Mouse (Mus musculus): ENCODE results near the gene Polr2m. TPM values are rescaled to one million over a fixed set of nuclear protein-coding genes. Genes with fewer than 3 reads are reported as not detected.
"Not testable (repeated sequence)": the region's sequence is repeated elsewhere in the genome, so short reads cannot be mapped to it uniquely, and the experiment has no call there.

The Polr2m gene
- polyA plus RNA-seq, 1 experiment: 56.0 TPM

DNA sequence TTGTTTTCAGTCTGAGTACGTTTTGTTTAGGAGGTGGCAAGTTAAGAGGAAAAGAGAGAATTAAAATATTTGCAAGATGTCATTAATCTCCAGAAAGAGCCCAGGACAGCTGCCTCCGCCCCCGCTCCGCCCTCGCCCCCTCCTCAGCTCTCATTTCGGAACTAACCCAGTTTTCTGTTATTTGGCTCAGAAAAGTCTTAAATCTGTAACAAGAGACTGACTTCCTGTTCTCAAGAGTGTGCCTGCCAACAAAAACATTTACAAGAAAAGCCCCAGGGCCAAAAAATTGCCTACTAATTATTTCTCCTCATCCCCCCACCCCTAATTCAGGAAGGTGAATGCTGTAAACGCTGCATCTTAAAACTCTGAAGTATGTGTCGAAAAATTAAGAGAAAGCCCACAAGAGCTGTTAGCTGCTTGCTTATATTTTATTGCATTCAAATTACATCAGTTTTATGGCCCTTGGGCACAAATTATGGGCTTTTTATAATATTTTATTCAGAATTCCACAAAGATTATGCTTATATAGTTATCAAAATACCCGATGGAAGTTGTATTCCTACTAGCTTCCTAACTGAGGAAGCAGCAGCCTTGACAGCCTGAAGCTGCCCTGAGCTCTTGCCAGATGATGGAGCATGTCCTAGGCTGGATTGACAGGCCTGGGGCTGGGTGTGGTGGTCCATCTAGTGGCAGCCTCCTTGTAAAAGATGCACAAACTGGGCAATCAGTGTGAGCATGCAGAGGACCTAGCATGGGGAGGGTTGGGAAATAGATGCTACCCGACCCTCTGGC is 12.9 kb upstream of the Polr2m start:
- no peak overlapping the region for H3K4me3 ChIP-seq (ENCODE audit: insufficient read depth, low read length)
- H3K4me1 ChIP-seq (ENCODE audit: control insufficient read depth, insufficient read depth, low read length): peaks cover 11% of the 10 kb centered on the region
- H3K27ac ChIP-seq (ENCODE audit: insufficient read depth, low read depth, low read length): no peak overlapping the region
- no peak for TF ChIP-seq CTCF (IDR thresholded peaks at IDR 0.05; ENCODE audit: low read depth, low read length)
- TF ChIP-seq POLR2A (IDR thresholded peaks at IDR 0.05; ENCODE audit: borderline replicate concordance, low read depth, low read length): no peak

- Histone ChIP-seq H3K4me3 (ENCODE audit: insufficient read depth, low read length) (no peak overlapping the region), H3K27ac (ENCODE audit: insufficient read depth, low read depth, low read length) (no peak overlapping the region), H3K4me1 (ENCODE audit: control insufficient read depth, insufficient read depth, low read length) (no peaks in the 10 kb centered on the region)
- no peak for TF ChIP-seq CTCF (IDR thresholded peaks at IDR 0.05; ENCODE audit: low read depth, low read length)
- TF ChIP-seq POLR2A (IDR thresholded peaks at IDR 0.05; ENCODE audit: borderline replicate concordance, low read depth, low read length): no peak
Observed at GRCm38 (mm10) chr9:71496637-71497036, 10.9 kb upstream of the Polr2m start.

GRCm38 (mm10) chr9:71493771-71494170 is 8.0 kb upstream of the Polr2m start:
- Histone ChIP-seq H3K27ac (ENCODE audit: insufficient read depth, low read depth, low read length) (no peak overlapping the region), H3K4me3 (ENCODE audit: insufficient read depth, low read length) (no peak overlapping the region), H3K4me1 (ENCODE audit: control insufficient read depth, insufficient read depth, low read length) (no peaks in the 10 kb centered on the region)
- no peak for TF ChIP-seq POLR2A (IDR thresholded peaks at IDR 0.05; ENCODE audit: borderline replicate concordance, low read depth, low read length)
- no peak for TF ChIP-seq CTCF (IDR thresholded peaks at IDR 0.05; ENCODE audit: low read depth, low read length)

DNA sequence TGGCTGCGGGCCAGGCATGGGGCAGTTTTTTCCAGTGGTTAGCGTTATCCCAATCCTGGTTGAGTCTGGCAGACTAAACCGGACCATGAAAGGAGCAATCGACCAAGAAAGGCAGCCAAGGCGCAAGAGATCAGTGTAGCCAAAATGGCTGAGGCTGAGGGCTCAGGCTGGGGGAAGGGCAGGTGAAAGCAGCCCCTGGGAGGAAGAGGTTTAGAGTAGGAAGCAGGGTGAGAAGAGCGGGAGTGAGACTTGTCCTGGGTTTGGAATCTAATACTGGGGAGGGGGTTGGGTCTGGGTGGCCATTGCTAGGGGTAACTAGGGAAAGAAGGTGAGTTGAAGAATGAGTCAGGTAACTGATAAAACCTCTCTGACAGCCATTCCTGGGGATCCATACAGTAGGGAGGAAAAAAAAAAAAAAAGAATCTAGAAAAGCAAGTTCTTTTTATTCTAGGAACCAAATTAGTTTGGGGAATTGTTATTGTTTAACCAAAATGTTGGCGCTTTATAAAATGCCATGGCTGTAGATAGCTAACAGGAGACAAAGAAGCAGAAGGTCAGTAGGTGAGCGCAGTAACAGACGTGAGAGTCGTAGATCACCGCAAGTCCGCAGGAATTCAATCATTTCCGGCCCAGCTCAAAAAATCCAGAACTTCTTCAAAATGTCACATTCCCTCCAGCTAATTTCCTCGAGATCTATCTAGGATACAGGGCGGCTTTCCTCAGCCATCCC is 6.7 kb upstream of the Polr2m start:
- H3K4me1 ChIP-seq (ENCODE audit: control insufficient read depth, insufficient read depth, low read length): no peaks in the 10 kb centered on the region
- no peak overlapping the region for H3K27ac ChIP-seq (ENCODE audit: insufficient read depth, low read depth, low read length)

GRCm38 (mm10) chr9:71490076-71490475 is 4.3 kb upstream of the Polr2m start:
- TF ChIP-seq CTCF (IDR thresholded peaks at IDR 0.05; ENCODE audit: low read depth, low read length): no peak
- TF ChIP-seq POLR2A (IDR thresholded peaks at IDR 0.05; ENCODE audit: borderline replicate concordance, low read depth, low read length): no peak
- Histone ChIP-seq H3K4me3 (ENCODE audit: insufficient read depth, low read length) (no peak overlapping the region), H3K27ac (ENCODE audit: insufficient read depth, low read depth, low read length) (no peak overlapping the region), H3K4me1 (ENCODE audit: control insufficient read depth, insufficient read depth, low read length) (no peaks in the 10 kb centered on the region)

More for the DNA sequence above, 6.7 kb upstream of the Polr2m start:
- no peak overlapping the region for H3K4me3 ChIP-seq (ENCODE audit: insufficient read depth, low read length)
- TF ChIP-seq POLR2A (IDR thresholded peaks at IDR 0.05; ENCODE audit: borderline replicate concordance, low read depth, low read length): no peak
- TF ChIP-seq CTCF (IDR thresholded peaks at IDR 0.05; ENCODE audit: low read depth, low read length): no peak

DNA sequence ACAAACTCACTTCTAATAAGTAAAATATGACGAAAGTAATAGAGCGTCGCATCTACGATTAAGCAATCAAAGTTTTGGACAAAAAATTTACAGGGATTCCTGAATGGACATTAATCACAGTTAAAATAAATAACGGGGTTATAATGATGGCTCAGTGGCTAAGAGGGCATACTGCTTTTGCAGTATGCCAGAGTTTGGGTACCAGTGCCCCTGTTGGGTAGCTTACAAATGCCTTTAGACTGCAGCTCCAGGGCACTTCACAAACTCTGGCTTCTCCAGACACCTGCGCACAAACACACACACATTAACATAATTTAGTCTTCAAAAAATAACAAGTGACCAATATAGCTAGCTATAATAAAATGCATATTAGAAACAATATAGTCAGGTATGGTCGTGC is 392 bp upstream of the Polr2m start:
- TF ChIP-seq CTCF (IDR thresholded peaks at IDR 0.05; ENCODE audit: low read depth, low read length): no peak
- TF ChIP-seq POLR2A (IDR thresholded peaks at IDR 0.05; ENCODE audit: borderline replicate concordance, low read depth, low read length): no peak
- H3K27ac ChIP-seq (ENCODE audit: insufficient read depth, low read depth, low read length): no peak overlapping the region
- peaks cover 11% of the 10 kb centered on the region for H3K4me1 ChIP-seq (ENCODE audit: control insufficient read depth, insufficient read depth, low read length)
- H3K4me3 ChIP-seq (ENCODE audit: insufficient read depth, low read length): no peak overlapping the region

- Histone ChIP-seq H3K27ac (ENCODE audit: insufficient read depth, low read depth, low read length) (peak overlapping the region; percentile 74), H3K4me1 (ENCODE audit: control insufficient read depth, insufficient read depth, low read length) (peaks cover 11% of the 10 kb centered on the region), H3K4me3 (ENCODE audit: insufficient read depth, low read length) (peak overlapping the region; percentile 83)
- TF ChIP-seq CTCF (IDR thresholded peaks at IDR 0.05; ENCODE audit: low read depth, low read length): no peak
- TF ChIP-seq POLR2A (IDR thresholded peaks at IDR 0.05; ENCODE audit: borderline replicate concordance, low read depth, low read length): no peak
Observed at GRCm38 (mm10) chr9:71484871-71485474, 762 bp downstream of the Polr2m start.

GRCm38 (mm10) chr9:71483872-71484271 is 1.9 kb downstream of the Polr2m start:
- peaks cover 11% of the 10 kb centered on the region for H3K4me1 ChIP-seq (ENCODE audit: control insufficient read depth, insufficient read depth, low read length)
- H3K27ac ChIP-seq (ENCODE audit: insufficient read depth, low read depth, low read length); H3K4me3 ChIP-seq (ENCODE audit: insufficient read depth, low read length): not testable (repeated sequence)

- TF ChIP-seq CTCF (IDR thresholded peaks at IDR 0.05; ENCODE audit: low read depth, low read length): no peak
- Histone ChIP-seq H3K4me1 (ENCODE audit: control insufficient read depth, insufficient read depth, low read length) (peaks cover 11% of the 10 kb centered on the region), H3K4me3 (ENCODE audit: insufficient read depth, low read length) (no peak overlapping the region), H3K27ac (ENCODE audit: insufficient read depth, low read depth, low read length) (no peak overlapping the region)
Observed at GRCm38 (mm10) chr9:71480305-71480704, 5.4 kb downstream of the Polr2m start.

DNA sequence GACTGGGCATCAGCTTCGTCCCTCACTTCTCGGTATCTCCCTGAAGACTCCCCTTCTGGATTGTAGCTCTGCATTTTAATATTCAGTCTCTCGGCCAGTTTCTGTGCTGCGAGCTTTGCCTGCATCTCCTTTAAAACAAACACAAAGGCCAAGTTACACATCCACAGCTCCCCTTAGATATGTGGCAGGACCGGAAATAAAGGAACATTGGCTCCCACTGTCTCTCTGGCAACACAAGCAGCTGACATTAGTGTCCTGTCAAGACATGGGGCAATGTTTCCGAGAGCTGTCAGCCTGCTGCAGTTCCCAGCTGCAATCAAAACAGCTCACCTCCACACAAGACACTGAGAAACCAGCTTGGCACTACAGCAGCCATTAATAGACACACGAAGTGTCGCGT is 6.3 kb downstream of the Polr2m start:
- H3K27ac ChIP-seq (ENCODE audit: insufficient read depth, low read depth, low read length): no peak overlapping the region
- no peak overlapping the region for H3K4me3 ChIP-seq (ENCODE audit: insufficient read depth, low read length)
- TF ChIP-seq POLR2A (IDR thresholded peaks at IDR 0.05; ENCODE audit: borderline replicate concordance, low read depth, low read length) (no peak), CTCF (IDR thresholded peaks at IDR 0.05; ENCODE audit: low read depth, low read length) (no peak)
- H3K4me1 ChIP-seq (ENCODE audit: control insufficient read depth, insufficient read depth, low read length): peaks cover 11% of the 10 kb centered on the region

All from bone marrow macrophage, adult 2 months (primary cell).